Mouse (Mus musculus): Measurements from ENCODE around the gene Slamf9.

Gene Slamf9

GRCm38 (mm10) chr1:172475054-172475741, at the start of gene Slamf9:
Slamf9 (plus strand) TSS chr1:172475358.
- DNase-seq (ENCODE audit: low read depth): no peak

DNA sequence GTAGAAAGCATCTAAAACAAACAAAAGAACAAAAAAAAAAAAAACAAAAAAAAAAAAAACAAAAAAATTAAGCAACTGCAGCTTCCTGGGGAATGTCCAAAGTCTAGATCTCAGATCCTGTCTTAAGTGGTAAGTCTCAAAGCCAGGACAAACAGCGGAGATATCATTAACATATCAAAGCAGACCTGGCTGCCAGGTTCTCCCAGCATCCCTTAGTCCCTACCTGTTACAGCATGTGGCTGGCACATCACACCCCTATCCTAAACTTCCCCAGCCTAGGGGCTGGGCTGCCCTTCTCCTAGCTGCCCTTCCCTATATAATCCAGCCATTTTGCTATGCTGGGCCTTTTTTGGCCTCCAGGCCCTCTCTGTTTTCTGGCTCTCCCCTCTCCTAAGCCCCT, 48.7 kb upstream of the Slamf9 start:
- no peak for DNase-seq (ENCODE audit: low read depth)

DNA sequence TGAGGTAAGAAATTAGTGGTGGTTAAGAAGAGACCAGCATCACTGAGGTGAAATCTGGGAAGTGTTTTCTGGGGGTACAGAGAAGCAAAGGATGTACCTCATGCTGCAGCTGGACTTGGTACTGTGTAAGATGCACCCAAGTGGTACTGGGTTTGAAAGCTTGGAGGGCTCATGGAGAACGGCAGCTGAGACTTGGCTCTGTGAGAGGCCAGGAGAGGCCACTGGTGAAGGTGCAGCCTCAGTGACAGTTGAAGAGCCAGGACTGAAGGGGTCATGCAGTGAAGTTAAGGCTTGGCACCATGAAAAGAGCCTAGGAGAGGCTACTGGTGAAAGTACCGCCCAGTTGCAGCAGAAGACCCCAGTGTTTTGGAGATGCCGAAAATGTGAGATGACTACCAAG, 47.3 kb upstream of the Slamf9 start:
- no peak for DNase-seq (ENCODE audit: low read depth)

DNA sequence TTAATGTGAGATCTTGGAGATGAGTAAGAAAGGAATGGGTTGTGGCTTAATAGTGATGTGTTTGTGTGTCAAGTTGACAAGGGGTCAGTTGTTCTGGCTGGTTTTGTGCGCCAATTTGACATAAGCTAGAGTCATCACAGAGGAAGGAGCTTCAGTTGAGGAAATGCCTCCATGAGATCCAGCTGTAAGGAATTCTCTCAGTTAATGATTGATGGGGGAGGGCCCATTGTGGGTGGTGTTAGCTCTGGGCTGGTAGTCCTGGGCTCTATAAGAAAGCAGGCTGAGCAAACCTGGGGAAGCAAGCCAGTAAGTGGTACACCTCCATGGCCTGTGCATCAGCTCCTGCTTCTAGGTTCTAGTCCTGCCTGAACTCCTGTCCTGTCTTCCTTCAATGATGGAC, 46.5 kb upstream of the Slamf9 start:
- DNase-seq (ENCODE audit: low read depth): no peak

- no peak for DNase-seq (ENCODE audit: low read depth)
Observed at GRCm38 (mm10) chr1:172430731-172431220, 44.4 kb upstream of the Slamf9 start.

DNA sequence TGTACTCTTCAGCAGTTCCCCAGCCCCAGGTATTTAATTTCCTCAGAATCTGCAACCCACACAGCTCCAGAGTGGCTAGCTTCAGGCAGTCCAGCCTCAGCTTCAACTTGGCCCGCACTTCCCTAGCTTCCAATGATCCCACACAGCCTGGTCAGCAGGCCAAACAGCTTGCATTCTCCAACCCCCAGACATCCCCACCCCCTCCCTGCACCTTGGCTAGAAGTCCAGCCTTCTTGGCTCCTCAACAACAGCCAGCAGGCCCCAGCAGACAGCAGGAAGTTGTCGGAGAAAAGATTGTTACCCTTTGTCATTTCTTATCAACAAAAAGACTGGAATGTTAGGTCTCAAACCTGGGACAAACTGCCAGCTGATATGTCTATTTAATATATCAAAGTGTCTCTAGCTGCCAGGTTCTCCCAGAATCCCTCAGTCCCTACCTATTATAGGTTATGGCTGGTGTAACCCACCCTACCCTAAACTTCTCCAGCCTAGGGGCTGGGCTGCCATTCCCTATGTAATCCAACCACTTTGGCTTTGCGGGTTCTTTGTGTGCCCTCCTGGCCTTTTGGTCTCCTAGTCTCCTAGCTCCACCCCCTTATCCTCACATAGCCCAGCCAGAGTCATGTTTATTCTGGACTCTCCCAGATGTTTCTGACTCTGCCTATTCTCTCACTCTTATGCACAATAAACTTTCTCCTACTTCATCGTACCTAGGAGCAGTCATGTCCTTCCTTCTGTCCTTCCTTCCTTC, 43.1 kb upstream of the Slamf9 start:
- peak; percentile 66 for DNase-seq (ENCODE audit: low read depth)

- DNase-seq (ENCODE audit: low read depth): no peak
Observed at GRCm38 (mm10) chr1:172432587-172432955, 42.6 kb upstream of the Slamf9 start.

DNA sequence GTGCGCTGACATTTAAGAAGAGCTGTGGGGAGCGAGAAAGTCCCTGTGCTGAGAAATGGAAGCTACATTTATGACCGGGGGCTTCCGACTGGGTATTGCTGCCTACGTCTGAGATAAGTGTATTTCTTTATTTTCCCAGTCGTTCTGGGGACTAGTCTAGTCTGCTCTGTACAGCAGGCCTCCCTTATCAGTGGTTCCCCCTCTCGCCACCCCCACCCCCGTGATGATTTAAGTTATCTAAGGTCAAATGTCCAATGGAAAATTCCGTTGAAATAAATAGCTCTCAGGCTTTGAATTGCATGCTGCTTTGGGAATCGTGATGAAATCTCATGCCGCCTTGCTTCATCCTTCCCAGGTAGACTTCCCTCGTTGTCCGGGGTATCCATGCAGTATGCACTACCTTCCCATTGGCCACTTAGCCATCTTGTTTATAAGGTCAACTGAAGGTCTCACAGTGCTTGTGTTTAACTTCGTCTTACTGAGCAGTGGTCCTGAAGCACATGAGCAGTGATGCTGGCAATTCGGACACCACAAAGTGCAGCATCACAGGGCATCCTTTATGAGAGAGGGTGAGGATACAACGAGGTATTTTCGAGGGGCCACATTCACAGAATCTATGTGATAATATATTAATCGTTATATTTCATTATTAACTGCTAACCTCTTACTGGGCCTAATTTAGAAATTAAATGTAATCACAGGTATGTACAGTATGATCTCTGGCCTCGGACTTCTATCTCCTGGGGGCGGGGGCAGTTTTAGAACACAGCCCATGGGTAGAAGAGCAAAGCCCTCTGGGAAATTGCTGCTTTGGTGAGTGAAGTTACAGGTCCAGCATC, 41.9 kb upstream of the Slamf9 start:
- DNase-seq (ENCODE audit: low read depth): no peak

DNA sequence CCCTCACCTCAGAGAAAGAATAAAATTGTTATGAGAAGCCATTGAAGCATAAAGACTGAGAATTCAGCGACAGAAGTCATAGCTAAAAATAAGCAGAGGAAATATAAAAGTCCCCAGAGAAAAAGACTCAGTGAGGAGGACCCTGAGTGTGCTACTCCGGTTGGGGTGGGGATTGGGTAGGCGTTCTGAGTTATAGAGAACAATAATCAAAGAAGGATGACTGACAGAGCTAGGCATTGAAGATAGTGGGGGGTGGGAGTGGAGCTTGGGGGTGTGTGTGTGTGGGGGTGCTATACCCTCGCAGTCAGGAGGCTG, 41.4 kb upstream of the Slamf9 start:
- no peak for DNase-seq (ENCODE audit: low read depth)

- DNase-seq (ENCODE audit: low read depth): no peak
Observed at GRCm38 (mm10) chr1:172436785-172437184, 38.4 kb upstream of the Slamf9 start.

DNA sequence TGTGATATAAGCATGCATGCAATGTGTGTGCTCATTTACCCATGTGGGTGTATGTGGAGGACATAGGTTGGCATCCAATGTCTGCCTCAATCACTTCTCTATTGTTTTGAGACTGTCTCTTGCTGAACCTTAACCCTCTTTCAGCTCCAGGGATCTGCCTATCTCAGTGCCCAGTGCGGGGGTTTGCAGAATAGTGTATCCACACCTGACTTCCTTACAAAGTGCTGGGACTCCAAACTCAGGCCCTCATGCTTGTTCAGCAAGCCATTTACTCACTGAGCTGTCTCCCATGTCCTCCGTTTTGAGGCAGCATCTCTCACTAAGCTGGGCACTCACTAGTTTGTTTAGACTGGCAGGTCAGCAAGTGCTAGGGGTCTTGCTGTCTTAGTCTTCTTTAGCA, 36.5 kb upstream of the Slamf9 start:
- DNase-seq (ENCODE audit: low read depth): no peak

DNA sequence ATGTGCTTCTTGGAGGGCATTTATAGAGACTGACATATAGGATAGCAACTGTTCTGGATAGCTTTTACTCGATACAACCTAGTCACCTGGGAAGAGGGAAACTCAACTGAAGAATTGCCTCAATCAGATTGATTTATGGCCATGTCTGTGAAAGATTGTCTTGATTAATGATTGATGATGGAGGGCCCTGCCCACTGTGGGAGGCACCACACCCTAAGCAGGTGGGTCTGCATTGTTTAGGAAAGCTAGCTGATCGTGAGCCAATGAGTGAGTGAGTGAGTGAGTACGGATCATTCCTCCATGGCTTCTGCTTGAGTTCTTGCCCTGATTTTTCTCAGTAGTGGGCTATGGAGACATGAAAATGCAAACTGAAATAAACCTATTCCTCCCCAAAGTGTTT, 34.6 kb upstream of the Slamf9 start:
- DNase-seq (ENCODE audit: low read depth): no peak

DNA sequence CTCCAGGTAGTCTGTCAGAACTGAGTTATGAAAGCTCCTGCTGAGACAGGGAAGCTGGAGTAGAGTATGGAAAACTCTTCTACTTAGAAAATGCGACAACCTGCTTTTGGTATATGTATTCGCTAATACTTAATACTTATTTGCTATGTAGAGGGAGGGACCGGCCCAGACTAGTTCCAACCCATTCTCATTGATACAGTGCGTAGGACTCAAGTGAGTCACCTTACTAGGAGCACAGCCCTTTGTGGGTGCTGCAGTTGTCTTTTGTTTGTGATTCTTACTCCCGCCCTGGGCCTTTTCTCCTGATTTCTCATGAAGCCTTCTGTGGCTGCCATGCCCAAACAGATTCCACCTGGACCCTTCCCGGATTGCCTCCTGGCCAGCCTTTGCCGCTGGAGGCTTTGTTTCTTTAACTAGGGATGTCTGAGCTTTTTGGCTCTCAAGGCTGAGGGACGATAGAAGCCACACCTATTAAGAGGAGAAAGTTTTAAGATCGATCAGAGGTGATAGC, 33.2 kb upstream of the Slamf9 start:
- DNase-seq (ENCODE audit: low read depth): no peak

- DNase-seq (ENCODE audit: low read depth): no peak
Observed at GRCm38 (mm10) chr1:172450226-172450625, 24.9 kb upstream of the Slamf9 start.

DNA sequence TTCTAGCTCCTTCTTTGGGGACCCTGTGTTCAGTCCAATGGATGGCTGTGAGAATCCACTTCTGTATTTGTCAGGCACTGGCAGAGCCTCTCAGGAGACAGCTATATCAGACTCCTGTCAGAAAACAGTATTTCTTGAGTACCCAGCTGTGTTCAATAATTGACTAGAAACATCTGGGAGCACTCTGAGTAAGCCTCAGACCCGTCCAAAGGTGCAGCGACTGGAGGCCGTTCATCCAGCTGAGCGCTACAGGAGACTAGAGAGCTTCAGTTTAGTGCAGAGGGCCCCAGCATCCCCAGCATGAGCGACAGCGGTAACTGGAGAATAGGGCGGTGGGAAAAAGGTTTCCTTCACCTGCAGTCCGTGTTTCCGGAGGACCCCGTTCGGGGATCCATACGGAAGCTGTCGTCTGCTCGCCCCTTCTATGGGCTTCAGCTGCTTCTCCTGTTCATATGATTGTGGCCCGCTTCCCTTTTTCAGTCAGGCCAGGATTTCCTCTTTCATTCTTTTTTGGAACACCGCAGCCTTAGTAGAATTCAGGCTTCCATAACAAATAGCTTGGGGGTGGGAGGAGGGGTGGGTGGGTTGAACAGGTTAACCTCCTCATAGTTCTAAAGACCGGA, 24.2 kb upstream of the Slamf9 start:
- no peak for DNase-seq (ENCODE audit: low read depth)

DNA sequence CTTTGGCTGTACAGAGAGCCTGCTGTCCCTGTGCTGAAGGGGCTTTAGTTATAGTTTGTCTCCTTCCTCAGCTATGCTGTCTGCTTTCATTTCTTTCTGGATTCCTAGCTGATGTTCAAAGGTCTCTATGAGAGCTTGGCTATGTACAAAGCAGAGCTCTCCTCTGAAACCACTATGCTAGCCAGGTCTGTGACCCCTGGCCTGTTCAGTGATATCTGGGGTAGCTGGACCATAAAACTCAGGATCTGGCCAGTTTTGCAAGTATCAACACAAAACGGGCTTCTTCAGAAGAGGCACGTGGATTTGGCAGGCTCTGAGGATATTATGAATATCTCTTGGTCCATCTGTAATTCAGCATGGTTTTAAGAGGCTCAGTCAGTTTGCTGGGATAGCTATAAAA, 22.2 kb upstream of the Slamf9 start:
- no peak for DNase-seq (ENCODE audit: low read depth)

GRCm38 (mm10) chr1:172453810-172454209, 21.3 kb upstream of the Slamf9 start:
- no peak for DNase-seq (ENCODE audit: low read depth)

- DNase-seq (ENCODE audit: low read depth): peak; percentile 14
Observed at GRCm38 (mm10) chr1:172455416-172455815, 19.7 kb upstream of the Slamf9 start.

DNA sequence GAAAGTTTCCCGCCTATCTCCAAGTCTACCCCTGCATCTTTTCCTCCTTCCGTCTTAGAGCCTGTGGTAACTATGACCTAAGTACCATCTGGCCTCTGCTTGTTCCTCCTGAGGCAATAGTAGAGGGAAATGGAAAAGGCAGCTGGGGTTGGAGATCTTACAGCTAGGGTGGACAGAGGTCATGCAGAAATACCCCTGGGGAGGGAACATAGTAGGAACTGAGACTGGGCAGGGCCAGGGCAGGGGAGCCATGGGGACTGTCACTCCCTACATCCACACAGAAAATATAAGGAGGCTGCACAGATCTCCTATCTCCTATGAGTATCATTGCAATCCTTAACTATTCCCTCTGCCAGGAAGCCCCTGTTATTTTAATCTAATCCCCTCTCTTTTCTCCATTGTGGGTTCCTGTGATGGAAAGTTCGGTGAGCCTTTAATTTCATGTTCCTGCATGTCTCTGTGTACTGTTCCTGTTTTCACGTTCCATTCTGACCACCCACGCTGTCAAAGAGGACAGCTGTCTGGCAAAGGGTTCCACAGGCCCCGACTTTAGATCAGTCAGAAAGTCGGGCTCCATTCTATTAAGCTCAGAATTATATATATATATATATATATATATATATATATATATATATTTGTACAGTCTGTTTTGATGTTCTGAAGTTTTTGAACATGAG, 19.0 kb upstream of the Slamf9 start:
- no peak for DNase-seq (ENCODE audit: low read depth)

DNA sequence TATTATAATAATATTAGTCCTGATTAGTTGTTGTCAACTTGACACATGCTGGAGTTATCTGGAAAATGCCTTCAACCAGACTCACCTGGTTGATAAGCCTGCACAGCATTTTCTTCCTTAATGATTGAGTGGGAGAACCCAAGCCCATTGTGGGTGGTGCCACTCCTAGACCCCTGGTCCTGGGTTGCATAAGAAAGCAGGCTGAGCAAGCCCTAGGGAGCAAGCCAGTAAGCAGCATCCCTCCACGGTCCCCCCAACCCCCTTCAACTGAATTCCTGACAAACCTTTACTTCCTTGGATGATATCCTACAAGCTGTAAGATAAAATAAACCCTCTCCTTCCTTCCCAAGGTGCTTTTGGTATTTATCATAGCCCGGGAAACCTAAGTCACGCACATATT, 18.0 kb upstream of the Slamf9 start:
- DNase-seq (ENCODE audit: low read depth): no peak

DNA sequence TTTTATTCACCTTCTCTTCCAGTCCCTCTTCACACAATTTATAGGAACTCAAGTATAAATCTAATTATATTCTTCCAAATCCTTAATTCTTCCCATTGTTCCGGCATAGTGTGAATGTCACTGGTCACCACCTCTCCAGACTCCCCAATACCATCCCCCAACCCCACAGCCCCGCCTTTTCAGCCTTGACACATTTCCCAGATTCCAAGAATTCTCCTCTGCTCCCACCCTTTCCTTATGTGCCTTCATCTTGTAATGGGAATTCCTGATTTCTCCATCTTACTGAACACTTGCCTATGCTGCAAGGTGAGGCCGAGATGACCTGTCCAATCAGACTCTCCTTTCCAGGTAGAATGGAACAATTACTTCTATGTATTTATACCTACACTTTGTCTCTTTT, 17.1 kb upstream of the Slamf9 start:
- DNase-seq (ENCODE audit: low read depth): no peak

DNA sequence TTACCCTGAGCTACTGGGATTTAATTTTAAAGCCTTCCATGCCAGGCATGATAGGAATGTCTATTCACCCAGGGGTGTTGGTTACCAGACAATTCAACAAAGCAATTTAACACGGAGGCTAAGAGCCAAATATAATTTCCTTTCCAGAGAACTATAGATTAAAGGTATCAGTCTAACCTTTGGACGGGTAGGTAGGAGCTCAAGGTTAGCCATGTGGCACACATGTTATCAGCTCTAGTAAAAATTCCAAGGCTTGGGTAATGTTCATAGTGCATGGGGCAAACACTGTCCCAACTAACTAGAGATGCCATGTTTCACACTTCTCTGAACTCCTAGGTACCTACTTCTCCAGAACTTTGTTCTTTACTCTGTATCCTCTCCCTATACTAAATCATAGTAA, 13.6 kb upstream of the Slamf9 start:
- no peak for DNase-seq (ENCODE audit: low read depth)

Data from NIH3T3 (cell line).